Mouse (Mus musculus): ENCODE measurements around the gene Ppp2r5b. TPM values are rescaled to one million over a fixed set of nuclear protein-coding genes. Genes with fewer than 3 reads are reported as not detected.
A peak's percentile ranks its signal among the peaks of the same experiment; 100 is the strongest.

The Ppp2r5b gene
- total RNA-seq, 2 experiments from 2014 or later: 24.3 to 25.4 TPM

- no peak for DNase-seq
Observed at GRCm38 (mm10) chr19:6236842-6237241, 1.2 kb upstream of the Ppp2r5b start.

DNA sequence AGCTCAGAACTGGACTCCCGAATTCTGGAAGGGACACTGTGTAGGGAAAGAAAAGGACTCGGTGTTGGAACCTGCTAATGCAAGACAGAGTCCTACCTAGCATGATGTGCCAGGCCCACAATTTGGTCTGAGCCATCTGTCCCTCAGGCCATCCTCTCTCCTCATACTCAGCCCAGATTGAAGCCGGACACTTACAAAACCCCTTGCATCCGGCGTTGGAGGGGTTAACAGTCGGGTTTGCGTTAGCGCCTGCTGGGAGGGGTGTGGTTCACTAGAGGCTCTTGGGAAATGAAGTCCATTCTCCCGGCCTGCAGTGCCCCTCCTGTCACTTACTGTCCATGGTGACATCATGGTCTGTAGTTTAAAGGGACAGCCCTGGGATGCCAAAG lies 375 bp upstream of the Ppp2r5b start:
- DNase-seq: peak; percentile 83

GRCm38 (mm10) chr19:6234337-6235083 lies 1.2 kb downstream of the Ppp2r5b start:
- no peak for DNase-seq

- DNase-seq: no peak
Observed at GRCm38 (mm10) chr19:6233647-6234046, 2.0 kb downstream of the Ppp2r5b start.

- no peak for DNase-seq
Observed at GRCm38 (mm10) chr19:6231036-6231435, 4.6 kb downstream of the Ppp2r5b start.

- peak; percentile 42 for DNase-seq
Observed at GRCm38 (mm10) chr19:6230411-6230810, 5.3 kb downstream of the Ppp2r5b start.

DNA sequence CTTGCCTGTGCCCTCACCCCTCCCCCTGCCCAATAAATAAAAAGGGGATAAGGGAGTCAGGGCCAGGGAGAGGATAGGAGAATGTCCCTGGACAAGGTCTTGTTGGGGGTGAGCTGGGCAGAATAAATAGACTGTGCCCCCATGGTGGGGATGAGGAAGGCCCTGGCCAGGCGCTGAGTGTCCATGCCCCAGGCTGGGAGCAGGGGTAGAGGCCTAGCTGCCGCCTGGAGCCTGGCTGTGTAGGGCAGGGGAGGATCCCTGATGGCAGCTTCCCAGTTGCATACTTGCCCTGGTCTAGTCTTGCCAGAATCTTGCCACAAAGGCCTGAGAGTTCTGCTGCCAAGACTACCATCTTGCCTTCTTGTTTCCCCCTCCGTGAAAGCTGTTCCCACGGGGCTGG lies 7.8 kb downstream of the Ppp2r5b start:
- no peak for DNase-seq

GRCm38 (mm10) chr19:6226763-6227162 lies 8.9 kb downstream of the Ppp2r5b start:
- DNase-seq: no peak

- no peak for DNase-seq
Observed at GRCm38 (mm10) chr19:6226135-6226534, 9.5 kb downstream of the Ppp2r5b start, which contains the start of gene Gpha2. Gene Gpha2, plus strand, starts transcription at chr19:6226380.

GRCm38 (mm10) chr19:6218606-6219005 lies 17.1 kb downstream of the Ppp2r5b start:
- DNase-seq: no peak

- no peak for DNase-seq
Observed at GRCm38 (mm10) chr19:6216046-6216705, 19.5 kb downstream of the Ppp2r5b start.

GRCm38 (mm10) chr19:6206716-6207115 lies 29.0 kb downstream of the Ppp2r5b start:
- DNase-seq: no peak

DNA sequence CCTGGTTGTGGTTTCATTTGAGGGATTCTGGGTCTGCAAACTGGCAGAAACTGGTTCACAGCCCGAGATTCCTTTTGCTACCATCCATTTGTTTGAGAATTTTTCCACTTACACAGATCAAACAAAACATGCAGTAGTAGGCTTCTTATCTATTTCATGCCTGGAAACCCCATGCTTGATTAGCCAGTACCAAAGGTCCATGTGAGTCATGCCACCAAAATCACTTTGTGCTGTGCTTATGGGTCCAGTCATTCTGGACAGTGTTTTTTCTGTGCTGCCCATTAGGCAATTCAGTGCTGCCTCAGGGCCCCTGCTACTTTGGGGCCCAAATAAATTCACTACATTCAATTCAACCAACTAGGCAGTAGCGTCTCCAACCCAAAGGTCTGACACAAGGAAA lies 31.4 kb downstream of the Ppp2r5b start:
- DNase-seq: no peak

- no peak for DNase-seq
Observed at GRCm38 (mm10) chr19:6184131-6184530, 51.5 kb downstream of the Ppp2r5b start, which contains the start of gene Majin. Gene Majin, plus strand, starts transcription at chr19:6184388.

DNA sequence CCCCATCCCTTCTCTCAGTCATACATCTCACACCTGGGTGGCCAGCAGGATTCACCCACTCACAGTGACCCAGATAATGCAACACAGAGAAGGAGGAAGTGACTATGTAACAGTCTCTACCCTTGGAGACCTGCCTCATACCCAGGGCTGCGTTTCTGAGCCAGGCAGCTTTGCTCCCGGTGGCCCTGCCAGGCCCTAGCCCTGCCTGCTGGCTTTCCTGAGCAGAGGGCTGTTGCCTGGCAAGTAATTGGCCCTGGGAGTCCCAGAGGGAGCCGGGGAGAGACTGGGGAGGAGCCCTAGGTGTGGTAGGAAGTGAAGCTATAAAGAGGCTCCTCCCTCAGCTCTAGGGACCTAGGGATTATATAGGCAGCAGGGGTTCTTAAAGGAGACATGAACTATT lies 53.1 kb downstream of the Ppp2r5b start:
- DNase-seq: no peak

GRCm38 (mm10) chr19:6181629-6182028 lies 54.0 kb downstream of the Ppp2r5b start:
- DNase-seq: no peak

- no peak for DNase-seq
Observed at GRCm38 (mm10) chr19:6178775-6179174, 56.9 kb downstream of the Ppp2r5b start.

Small RNAs within 50 kb of the gene (microRNA-seq; reads per million reads assigned to microRNA genes)
- 8.8 to 16.9 reads per million in 2 experiments for gene Mir192
- 6.7 to 9.5 reads per million in 2 experiments for gene Mir194-2

Other genes starting within 250 kb of the Ppp2r5b start
- gene Slc22a20, start 249.7 kb downstream of the Ppp2r5b start, total RNA-seq (2021): not detected
- 10 to 100 TPM; 78.1 to 83.8 TPM for gene Capn1, start 220.0 kb downstream of the Ppp2r5b start, total RNA-seq (2021)
- 10 to 100 TPM; 18.4 to 22.1 TPM for gene Syvn1, start 189.3 kb downstream of the Ppp2r5b start, total RNA-seq (2021)
- gene Mrpl49, start 178.1 kb downstream of the Ppp2r5b start, total RNA-seq (2021): 10 to 100 TPM; 34.1 to 36.3 TPM
- gene Fau, start 178.0 kb downstream of the Ppp2r5b start, total RNA-seq (2021): 100 to 1,000 TPM; 669 to 708 TPM
- gene Znhit2, start 174.7 kb downstream of the Ppp2r5b start, total RNA-seq (2021): 10 to 100 TPM; 10.6 to 11.0 TPM
- gene Tm7sf2, start 167.5 kb downstream of the Ppp2r5b start, total RNA-seq (2021): 1 to 10 TPM; 4.7 to 5.8 TPM
- gene Vps51, start 158.6 kb downstream of the Ppp2r5b start, total RNA-seq (2021): 10 to 100 TPM; 23.1 to 29.4 TPM
- not detected for gene Tmem262, start 155.8 kb downstream of the Ppp2r5b start, total RNA-seq (2021)
- not detected for gene Gm28374, start 153.6 kb downstream of the Ppp2r5b start, total RNA-seq (2021)
- 10 to 100 TPM; 18.5 to 20.1 TPM for gene Zfpl1, start 150.9 kb downstream of the Ppp2r5b start, total RNA-seq (2021)
- 1 to 10 TPM; 3.5 to 4.1 TPM for gene Cdca5, start 150.9 kb downstream of the Ppp2r5b start, total RNA-seq (2021)
- under 1 TPM in 1 of 2 experiments, not detected in 1; 0.59 TPM for gene AC131692.1, start 141.5 kb downstream of the Ppp2r5b start, total RNA-seq (2021)
- gene Naaladl1, start 130.1 kb downstream of the Ppp2r5b start, total RNA-seq (2021): under 1 TPM in 1 of 2 experiments, not detected in 1; 0.09 TPM
- gene Sac3d1, start 117.2 kb downstream of the Ppp2r5b start, total RNA-seq (2021): 10 to 100 TPM; 12.4 to 13.9 TPM
- gene Snx15, start 107.6 kb downstream of the Ppp2r5b start, total RNA-seq (2021): 10 to 100 TPM; 12.0 to 14.6 TPM
- under 1 TPM; 0.23 to 0.41 TPM for gene Batf2, start 94.9 kb downstream of the Ppp2r5b start, total RNA-seq (2021)
- gene Arl2, start 94.3 kb downstream of the Ppp2r5b start, total RNA-seq (2021): 10 to 100 TPM; 56.4 to 65.4 TPM
- gene Majin, start 51.5 kb downstream of the Ppp2r5b start, total RNA-seq (2021): not detected
- gene Gpha2, start 9.5 kb downstream of the Ppp2r5b start, total RNA-seq (2021): not detected
- 10 to 100 TPM; 13.2 to 15.0 TPM for gene Atg2a, start 5.8 kb upstream of the Ppp2r5b start, total RNA-seq (2021)
- 10 to 100 TPM; 54.0 to 64.8 TPM for gene Ehd1, start 40.9 kb upstream of the Ppp2r5b start, total RNA-seq (2021)
- gene Cdc42bpg, start 70.6 kb upstream of the Ppp2r5b start, total RNA-seq (2021): 1 to 10 TPM; 4.2 to 4.5 TPM
- gene Men1, start 99.1 kb upstream of the Ppp2r5b start, total RNA-seq (2021): 10 to 100 TPM; 11.3 to 12.9 TPM
- gene Map4k2, start 105.3 kb upstream of the Ppp2r5b start, total RNA-seq (2021): 10 to 100 TPM; 11.9 to 19.3 TPM
- 100 to 1,000 TPM in 1 of 2 experiments, 10 to 100 TPM in 1; 88.6 to 123 TPM for gene Sf1, start 127.8 kb upstream of the Ppp2r5b start, total RNA-seq (2021)
- 1,000 to 10,000 TPM; 3,066 to 3,425 TPM for gene Pygm, start 148.5 kb upstream of the Ppp2r5b start, total RNA-seq (2021)
- gene Rasgrp2, start 163.5 kb upstream of the Ppp2r5b start, total RNA-seq (2021): 10 to 100 TPM; 30.5 to 31.4 TPM
- gene Nrxn2, start 182.9 kb upstream of the Ppp2r5b start, total RNA-seq (2021): 1 to 10 TPM; 3.1 to 3.3 TPM